Mouse (Mus musculus): ENCODE measurements around the gene Vps72.
A peak's percentile ranks its signal among the peaks of the same experiment; 100 is the strongest.
"Not testable (repeated sequence)": the region's sequence is repeated elsewhere in the genome, so short reads cannot be mapped to it uniquely, and the experiment has no call there.

Vps72 gene

GRCm38 (mm10) chr3:95133680-95134101 lies 22.9 kb downstream of the Vps72 start, which contains the start of the genes Scnm1 and Lysmd1:
Gene Scnm1 (minus strand): TSS chr3:95134011.
Gene Lysmd1 (plus strand): TSS chr3:95134088.
- peak; percentile 96 for DNase-seq (ENCODE audit: low read depth, low spot score)

DNA sequence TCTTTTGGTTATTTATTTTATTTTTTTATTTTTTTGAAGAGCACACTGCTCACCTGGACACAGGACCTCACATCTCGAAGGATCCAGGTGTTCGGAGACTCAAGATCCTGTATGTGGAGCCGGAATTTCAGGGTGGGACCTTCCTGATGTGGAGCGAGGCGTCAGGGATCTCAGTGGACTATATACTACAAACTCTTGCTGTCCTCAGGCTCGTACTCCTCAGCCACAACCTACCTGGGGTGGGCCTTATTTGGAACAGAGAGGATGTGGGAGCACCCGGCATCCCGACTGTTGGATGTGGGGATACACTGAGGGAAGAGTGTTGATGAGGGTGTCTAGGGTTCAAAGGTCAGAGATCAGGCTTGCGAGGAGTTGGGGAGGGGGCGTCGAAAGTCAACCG lies 23.3 kb downstream of the Vps72 start:
- not testable (repeated sequence) for DNase-seq (ENCODE audit: low read depth, low spot score)

DNA sequence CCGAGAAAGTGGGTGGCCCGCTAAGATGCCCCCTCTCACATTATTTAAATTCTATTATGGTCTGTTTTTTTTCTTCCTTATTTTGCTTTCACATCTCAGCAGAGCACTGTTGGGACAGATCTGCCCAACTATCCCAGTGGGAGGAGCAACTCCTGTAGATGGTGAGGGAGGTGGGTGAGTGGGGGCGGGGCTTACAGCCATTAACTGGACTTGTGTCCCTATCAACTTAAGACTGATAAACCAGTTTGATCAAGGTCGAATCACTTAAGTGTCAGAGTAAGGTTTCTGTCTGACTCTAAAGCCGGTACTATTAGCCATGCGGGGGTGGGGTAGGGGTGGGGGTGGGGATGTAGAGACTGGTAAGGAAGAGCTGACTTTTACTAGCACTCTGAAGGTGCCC lies 24.2 kb downstream of the Vps72 start:
- DNase-seq (ENCODE audit: low read depth, low spot score), result peak; percentile 91

- DNase-seq (ENCODE audit: low read depth, low spot score), result no peak
Observed at GRCm38 (mm10) chr3:95135433-95136052, 24.7 kb downstream of the Vps72 start.

GRCm38 (mm10) chr3:95136336-95136735 lies 25.5 kb downstream of the Vps72 start:
- no peak for DNase-seq (ENCODE audit: low read depth, low spot score)

DNA sequence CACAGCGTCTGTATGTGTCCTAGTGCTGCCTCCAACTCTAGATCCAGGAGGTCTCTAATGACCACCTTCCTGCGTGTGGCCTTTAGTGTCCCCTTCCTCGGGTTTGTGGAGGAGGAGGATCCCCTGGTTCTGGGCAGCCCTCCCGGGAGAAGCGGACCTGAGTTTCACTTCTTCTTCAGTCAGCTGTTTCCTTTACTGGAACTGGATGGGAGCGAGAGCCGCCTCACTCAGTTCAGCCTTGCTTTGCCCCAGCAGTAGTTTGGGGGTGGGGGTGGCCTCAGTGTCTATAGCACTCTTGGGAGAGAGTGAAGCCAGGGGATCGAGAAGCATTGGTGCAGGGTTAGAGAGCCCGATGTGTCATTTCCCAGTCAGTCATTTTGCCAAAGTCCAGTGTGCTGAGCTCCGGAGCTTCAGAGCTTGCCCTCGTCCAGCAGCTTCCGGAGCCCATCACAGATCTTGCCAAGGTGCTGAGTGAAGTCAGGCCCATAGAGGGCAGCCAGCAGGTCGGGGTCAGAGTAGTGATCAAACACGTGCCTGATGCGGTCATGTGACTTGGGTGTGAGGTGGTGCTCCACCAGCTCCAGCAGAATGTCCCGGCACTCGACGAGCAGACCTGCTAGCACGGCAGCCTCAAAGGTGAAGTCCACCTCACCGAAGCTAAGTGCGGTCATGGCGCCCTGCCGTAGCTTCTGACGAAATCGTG lies 28.9 kb downstream of the Vps72 start:
- DNase-seq (ENCODE audit: low read depth, low spot score), result peak; percentile 80

DNA sequence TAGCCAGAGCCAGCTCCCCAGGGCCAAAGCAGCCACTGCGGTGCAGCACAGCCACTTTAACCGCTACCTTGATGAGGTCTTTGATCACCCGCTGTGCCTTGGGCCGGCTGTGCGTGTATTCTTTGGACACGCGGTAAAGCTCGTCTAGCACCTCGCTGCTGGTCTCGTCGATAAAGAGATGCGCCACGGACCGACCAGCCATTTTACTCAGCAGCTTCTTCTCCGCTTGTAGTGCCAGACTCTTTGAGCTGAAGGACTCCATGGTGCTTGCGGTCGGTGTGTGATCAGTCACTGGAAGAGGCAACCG lies 29.4 kb downstream of the Vps72 start:
- DNase-seq (ENCODE audit: low read depth, low spot score), result peak; percentile 79

DNA sequence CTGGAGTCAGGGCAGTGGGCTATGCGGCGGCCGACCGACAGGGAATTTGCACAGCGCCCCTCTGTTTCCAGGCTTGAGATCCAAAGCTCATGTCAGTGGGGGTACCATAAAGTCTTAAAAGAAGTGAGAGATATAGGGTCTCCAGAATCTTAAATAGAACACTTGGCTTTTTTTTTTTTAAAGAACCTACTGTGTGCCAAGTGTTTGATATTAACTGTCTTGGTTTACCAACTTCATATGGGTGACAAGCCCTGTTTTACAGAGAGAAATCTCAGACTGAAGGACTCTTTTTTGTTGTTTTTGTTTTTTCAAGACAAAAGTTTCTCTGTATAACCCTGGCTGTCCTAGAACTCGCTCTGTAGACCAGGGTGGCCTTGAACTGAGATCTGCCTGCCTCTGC lies 30.0 kb downstream of the Vps72 start:
- DNase-seq (ENCODE audit: low read depth, low spot score), result no peak

DNA sequence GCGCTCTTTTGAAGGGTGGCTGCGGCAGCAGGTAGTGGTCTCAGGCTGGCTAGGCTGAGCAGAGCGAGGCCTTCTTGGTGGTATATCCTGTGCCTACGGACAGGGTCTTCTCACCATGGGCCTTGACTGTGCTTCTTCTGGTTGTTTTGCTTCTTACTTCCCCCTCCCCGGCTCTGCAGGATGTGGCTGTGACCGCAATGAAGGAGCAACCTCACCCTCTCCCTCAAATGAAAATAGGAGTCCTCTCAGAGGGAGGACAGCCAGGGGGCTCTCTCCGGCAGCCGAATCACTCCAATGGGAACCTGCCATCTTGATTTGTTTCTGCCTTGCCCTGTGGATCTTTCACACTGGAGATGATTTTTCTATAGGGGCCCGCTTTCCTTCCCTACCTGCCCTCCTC lies 30.7 kb downstream of the Vps72 start:
- DNase-seq (ENCODE audit: low read depth, low spot score), result no peak

GRCm38 (mm10) chr3:95141952-95142616 lies 31.3 kb downstream of the Vps72 start, which contains the start of gene Tnfaip8l2:
Gene Tnfaip8l2 (minus strand): TSS chr3:95142360.
- no peak for DNase-seq (ENCODE audit: low read depth, low spot score)

GRCm38 (mm10) chr3:95142617-95143011 lies 31.8 kb downstream of the Vps72 start:
- DNase-seq (ENCODE audit: low read depth, low spot score), result peak; percentile 86

DNA sequence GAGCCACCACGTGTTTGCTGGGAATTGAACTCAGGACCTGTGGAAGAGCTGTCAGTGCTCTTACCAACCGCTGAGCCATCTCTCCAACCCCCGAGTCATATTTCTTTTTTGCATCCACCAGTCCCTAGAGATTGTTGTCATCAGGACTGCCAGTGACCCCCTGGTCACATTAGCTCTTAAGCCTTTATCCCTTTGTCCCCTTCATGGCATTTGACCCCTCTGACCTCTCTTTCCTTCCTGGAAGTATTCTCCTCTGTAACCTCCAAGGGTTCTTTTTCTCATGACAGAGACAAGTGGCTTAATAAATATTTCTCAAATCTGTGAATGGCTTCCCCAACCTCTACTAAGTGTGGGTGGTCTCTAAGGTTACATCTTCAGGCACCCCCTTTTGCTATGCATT lies 37.1 kb downstream of the Vps72 start:
- DNase-seq (ENCODE audit: low read depth, low spot score), result no peak

DNA sequence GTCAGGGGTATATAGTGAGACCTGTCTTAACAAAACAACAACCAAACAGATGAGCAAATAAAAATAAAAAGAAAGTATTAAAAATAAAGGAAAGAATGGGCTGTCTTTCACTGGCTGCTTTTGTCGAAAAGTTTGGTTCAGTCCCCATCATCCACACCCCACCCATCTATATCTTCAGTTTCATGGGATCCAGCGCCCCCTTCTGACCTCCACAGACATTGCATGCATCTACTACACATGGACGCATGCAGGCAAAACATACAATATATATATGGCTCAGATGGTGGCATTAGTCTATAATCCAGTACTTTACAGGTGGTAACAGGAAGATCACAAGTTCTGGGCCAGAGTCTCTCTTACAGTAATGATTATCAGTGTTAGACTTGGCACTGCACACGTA lies 43.1 kb downstream of the Vps72 start:
- DNase-seq (ENCODE audit: low read depth, low spot score), result peak; percentile 83

- DNase-seq (ENCODE audit: low read depth, low spot score), result no peak
Observed at GRCm38 (mm10) chr3:95159511-95159986, 48.7 kb downstream of the Vps72 start.

- DNase-seq (ENCODE audit: low read depth, low spot score), result peak; percentile 96
Observed at GRCm38 (mm10) chr3:95159987-95160963, 49.5 kb downstream of the Vps72 start, which contains the start of gene Sema6c. Gene Sema6c (plus strand): TSS chr3:95160457.

GRCm38 (mm10) chr3:95161041-95161551 lies 50.3 kb downstream of the Vps72 start:
- peak; percentile 37 for DNase-seq (ENCODE audit: low read depth, low spot score)

DNA sequence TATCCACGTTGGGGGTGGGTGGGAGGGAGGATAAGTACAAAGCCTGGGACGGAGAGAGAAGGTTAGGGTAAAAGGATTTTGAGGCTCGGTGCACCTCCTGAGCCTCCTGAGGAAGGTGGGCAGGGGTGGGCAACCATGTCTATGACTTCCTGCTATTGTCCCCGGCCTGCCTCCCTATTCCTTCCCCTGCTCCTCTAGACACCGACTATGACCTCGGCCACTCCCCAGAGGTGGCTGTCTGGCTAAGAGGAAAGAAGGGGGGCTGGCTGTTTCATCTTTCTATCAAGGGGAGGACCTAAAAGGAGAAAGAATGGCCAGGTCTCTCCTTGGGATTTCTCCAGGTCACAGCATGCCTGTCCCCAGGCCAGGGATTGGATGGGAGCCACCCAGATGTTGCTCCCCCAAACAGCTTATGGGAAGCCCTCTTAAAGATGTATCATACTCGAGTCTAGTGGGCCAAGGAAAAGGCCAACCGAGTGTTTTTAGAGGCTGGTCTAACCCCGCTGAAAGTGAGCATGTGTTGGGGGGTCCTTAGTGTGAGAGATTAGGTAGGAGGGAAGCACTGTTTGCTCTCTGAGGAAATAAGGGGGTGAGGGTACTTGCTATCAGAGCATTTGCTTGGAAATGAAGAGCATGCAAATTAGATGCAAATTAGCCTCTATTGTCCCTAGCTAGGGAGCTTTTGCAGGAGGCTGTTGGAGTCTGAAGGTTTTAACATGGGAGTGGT lies 51.0 kb downstream of the Vps72 start:
- DNase-seq (ENCODE audit: low read depth, low spot score), result peak; percentile 74

DNA sequence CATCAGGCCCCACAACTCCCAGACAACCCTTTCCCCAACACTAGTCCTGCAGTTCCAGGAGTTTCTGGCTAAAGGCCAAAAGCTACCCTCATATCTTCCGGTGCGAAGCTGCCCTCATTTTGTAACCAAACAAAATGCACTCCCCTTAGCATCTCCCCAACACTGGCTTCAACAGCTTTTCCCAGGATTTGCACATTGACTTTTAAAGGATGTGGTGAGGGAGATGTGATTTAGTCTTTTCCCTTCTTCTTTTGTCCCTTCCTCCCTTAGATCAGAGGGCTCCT lies 51.5 kb downstream of the Vps72 start:
- no peak for DNase-seq (ENCODE audit: low read depth, low spot score)

DNA sequence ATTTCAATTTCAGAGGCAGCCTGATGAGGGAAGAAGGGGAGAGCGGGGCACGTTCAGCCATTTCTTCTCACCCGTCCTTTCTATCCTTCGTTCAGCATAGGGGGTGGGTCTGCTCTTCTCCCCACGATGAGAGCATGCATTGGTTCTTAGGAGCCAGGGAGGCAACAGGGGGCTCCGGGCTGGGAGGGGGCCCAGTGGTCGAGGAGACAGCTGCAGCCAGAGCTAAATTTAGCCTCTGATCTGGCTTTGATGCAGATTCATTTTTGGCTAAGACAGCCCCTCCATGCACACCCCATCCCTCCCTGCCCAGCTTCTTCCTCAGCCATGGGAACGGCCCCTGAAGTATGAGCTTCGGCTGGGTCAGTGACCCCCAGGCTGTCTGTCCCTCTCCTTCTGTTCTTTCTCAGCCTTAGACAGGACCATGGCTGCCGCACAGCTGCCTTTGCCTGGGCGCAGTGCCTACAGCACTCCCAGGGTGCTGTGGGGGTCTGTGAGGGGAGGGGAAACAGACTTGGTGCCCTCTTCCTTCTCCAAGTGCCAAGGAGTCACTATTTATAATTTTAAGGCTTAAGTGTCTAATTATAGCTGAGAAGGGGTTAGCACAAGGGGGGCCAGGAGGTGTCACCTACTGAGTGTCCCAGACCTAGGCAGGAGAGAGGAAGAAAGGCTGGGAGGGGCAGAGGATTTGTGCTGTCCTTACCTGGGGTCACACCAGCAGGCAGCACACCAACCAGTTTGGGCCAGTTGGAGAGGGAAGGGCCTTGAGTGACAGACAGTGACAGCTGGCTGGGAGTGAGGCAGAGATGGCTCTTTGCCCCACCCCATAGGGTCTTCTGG lies 52.8 kb downstream of the Vps72 start:
- peak; percentile 78 for DNase-seq (ENCODE audit: low read depth, low spot score)

GRCm38 (mm10) chr3:95164256-95164550 lies 53.4 kb downstream of the Vps72 start:
- DNase-seq (ENCODE audit: low read depth, low spot score), result no peak
